Mouse (Mus musculus): ENCODE data around the gene Nfia.

DNA sequence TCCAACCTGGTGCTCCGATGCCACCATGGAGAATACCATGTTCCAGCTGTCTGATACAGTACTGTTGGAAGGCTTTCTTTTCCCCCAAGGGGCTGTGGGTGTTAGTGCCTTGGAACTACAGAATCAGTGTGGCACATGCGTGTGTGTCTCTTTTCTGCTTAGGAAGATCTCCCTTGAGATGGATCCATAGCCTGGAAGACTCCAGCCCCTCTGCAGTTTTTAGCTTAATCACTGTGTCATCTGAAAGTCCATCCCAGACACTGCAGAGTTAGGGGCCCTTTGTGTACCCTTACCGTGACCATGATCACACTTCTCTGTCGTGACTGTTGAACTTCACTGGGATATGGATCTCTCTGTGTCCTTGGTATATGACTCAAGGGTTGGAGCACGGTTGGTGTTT lies 142.2 kb downstream of the Nfia start:
- TF ChIP-seq CTCF (IDR thresholded peaks at IDR 0.05; ENCODE audit: low read depth, low read length), result no peak
- TF ChIP-seq POLR2A (IDR thresholded peaks at IDR 0.05; ENCODE audit: borderline replicate concordance, low read depth, low read length), result no peak

Data from bone marrow macrophage, adult 2 months (primary cell).